Mouse (Mus musculus): ENCODE measurements at regions not wholly inside any gene's neighbourhood (a gene's known extent, or its start where the extent isn't known, plus 50 kb on each side); places are given as distances from the start of the nearest gene placed in this dataset.

GRCm38 (mm10) chr13:101884752-101885151 is 116.7 kb upstream of the Pik3r1 start:
- no peak for TF ChIP-seq CTCF (IDR thresholded peaks at IDR 0.05; ENCODE audit: low read depth, low read length)
- TF ChIP-seq POLR2A (IDR thresholded peaks at IDR 0.05; ENCODE audit: extremely low read depth, insufficient read depth, low read length): no peak

Data from liver, adult 2 months (tissue).